Mouse (Mus musculus) kidney, embryonic 16.5 days (tissue): ENCODE results near the gene Gm26602. TPM values are rescaled to one million over a fixed set of nuclear protein-coding genes. Genes with fewer than 3 reads are reported as not detected.
"Not testable (repeated sequence)": the region's sequence is repeated elsewhere in the genome, so short reads cannot be mapped to it uniquely, and the experiment has no call there.

Experiments
- ATAC-seq: fragments of 200-750 bp; cut with Nextera tagmentation; 2 replicates; pipeline ENCODE4 v1.8.0; 2017; ENCODE audit warnings: moderate TSS enrichment; ENCODE audit not compliant: low FRiP score, low TSS enrichment
- H3K27ac ChIP-seq: fragments of 300-500 bp; sonication (generic); 2 replicates; pipeline ENCODE4 v1.5.1; 2014; ENCODE audit warnings: low read length
- H3K27me3 ChIP-seq: fragments of 300-500 bp; sonication (generic); 2 replicates; pipeline ENCODE4 v1.6.1; 2014; ENCODE audit warnings: low read length, control low read depth, mixed read lengths; ENCODE audit not compliant: insufficient read depth
- H3K36me3 ChIP-seq: fragments of 300-500 bp; sonication (generic); 2 replicates; pipeline ENCODE4 v1.6.1; 2014; ENCODE audit warnings: low read length, control low read depth, mixed read lengths; ENCODE audit not compliant: insufficient read depth
- H3K4me1 ChIP-seq: fragments of 300-500 bp; sonication (generic); 2 replicates; pipeline ENCODE4 v1.6.1; 2014; ENCODE audit warnings: low read length, control low read depth, mixed read lengths; ENCODE audit not compliant: insufficient read depth
- H3K4me2 ChIP-seq: fragments of 300-500 bp; sonication (generic); replicated peaks from 2 replicates; pipeline ENCODE4 v1.6.1; 2014; ENCODE audit warnings: low read depth, low read length
- H3K4me3 ChIP-seq: fragments of 300-500 bp; sonication (generic); 2 replicates; pipeline ENCODE4 v1.5.1; 2014; ENCODE audit warnings: mild to moderate bottlenecking, low read length
- H3K9ac ChIP-seq: fragments of 300-500 bp; sonication (generic); replicated peaks from 2 replicates; pipeline ENCODE4 v1.6.1; 2014; ENCODE audit warnings: low read length
- H3K9me3 ChIP-seq: fragments of 300-500 bp; sonication (generic); 2 replicates; pipeline ENCODE4 v1.6.1; 2016; ENCODE audit warnings: low read length, control low read depth
- WGBS: fragments of 180-500 bp; shearing (Covaris S2); extraction: QIAGEN DNeasy Blood & Tissue Kit; methylation state at CpG from one replicate; pipeline ENCODE4 v1.1.7; 2014; 5-methylcytosine and 5-hydroxymethylcytosine counted together
- microRNA-seq: library from miRNA; unstranded; fragments of <30 nt; microRNA quantifications from one replicate; pipeline ENCODE4, GENCODE M21; 2016
- polyA plus RNA-seq: library from polyadenylated mRNA; unstranded; fragments of >200 nt; fragmentation: Nextera tagmentation; extraction: Ambion mirVana; gene quantifications from 2 replicates; pipeline ENCODE4 v1.2.1, GENCODE M21; 2015

Gm26602 gene
- polyA plus RNA-seq, 1 experiment from 2014 or later: not detected

DNA sequence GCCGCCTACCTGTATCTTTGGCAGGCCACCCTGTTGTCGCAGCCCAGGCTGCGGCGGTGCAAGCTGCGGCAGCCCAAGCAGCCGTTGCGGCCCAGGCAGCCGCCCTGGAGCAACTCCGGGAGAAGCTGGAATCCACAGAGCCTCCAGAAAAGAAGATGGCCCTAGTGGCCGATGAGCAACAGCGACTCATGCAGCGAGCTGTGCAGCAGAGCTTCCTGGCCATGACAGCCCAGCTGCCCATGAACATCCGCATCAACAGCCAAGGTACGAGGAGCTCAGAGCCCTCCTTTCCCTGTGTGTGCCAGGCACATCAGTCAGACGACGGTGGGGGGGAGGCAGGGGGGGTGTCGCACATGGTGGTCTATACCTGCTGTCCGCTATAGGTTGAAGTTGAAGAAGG is 40.0 kb downstream of the Gm26602 start:
- Histone ChIP-seq H3K36me3 (peaks cover 45% of the 10 kb centered on the region), H3K27me3 (no peaks in the 10 kb centered on the region), H3K4me2 (no peak overlapping the region), H3K4me3 (no peak overlapping the region), H3K4me1 (peaks cover 18% of the 10 kb centered on the region), H3K27ac (no peak overlapping the region), H3K9me3 (no peaks in the 10 kb centered on the region), H3K9ac (no peak overlapping the region)
- 88% methylated on average over 18 of the region's 18 CpGs for WGBS
- no peak for ATAC-seq

DNA sequence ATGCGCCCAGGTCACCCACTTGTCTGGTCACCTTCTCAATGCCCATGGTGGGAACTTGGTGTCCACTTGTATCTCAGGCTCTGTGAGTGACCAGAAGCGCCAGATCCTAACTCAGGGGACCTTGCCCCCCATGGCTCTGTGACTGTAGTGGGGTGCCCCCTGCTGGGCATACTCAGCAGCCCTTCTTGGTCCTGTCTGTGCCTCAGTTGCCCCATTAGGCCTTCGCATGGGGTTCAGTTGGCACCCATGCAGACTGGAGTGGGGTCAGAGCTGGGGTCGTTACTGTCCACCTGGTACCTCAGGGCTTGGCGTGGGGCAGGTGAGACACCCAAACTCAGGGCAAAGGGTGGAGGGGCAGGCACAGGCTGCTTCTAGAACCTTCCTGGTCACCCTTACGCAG is 43.3 kb downstream of the Gm26602 start:
- Histone ChIP-seq H3K9ac (no peak overlapping the region), H3K27me3 (no peaks in the 10 kb centered on the region), H3K9me3 (no peaks in the 10 kb centered on the region), H3K4me2 (no peak overlapping the region), H3K36me3 (peaks cover 39% of the 10 kb centered on the region), H3K27ac (no peak overlapping the region), H3K4me1 (peaks cover 11% of the 10 kb centered on the region), H3K4me3 (no peak overlapping the region)
- no peak for ATAC-seq
- WGBS: 78% methylated on average over 6 of the region's 6 CpGs

DNA sequence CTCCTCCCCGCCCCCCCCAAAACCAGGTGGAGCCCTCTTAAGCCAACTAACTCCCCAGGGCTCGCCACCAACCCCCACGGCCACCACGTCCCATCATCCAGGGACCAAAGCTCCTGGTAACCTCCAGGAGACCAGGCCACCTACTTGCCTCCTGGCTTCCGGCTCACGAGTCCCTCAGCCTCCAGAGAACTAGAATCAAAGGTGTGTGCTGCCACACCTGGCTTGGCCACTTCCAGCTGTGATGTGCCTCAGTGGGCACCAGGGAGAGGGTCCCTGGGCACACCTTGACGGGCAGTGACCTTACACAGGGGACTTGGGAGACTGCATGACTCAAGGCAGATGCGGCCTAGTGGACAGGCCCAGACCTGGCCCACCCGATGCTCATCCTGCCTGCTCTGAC is 45.0 kb downstream of the Gm26602 start:
- no peaks in the 10 kb centered on the region for H3K9me3 ChIP-seq
- H3K4me2 ChIP-seq: no peak overlapping the region
- no peak for ATAC-seq
- 69% methylated on average over 9 of the region's 9 CpGs for WGBS
- peaks cover 14% of the 10 kb centered on the region for H3K4me1 ChIP-seq
- H3K27ac ChIP-seq: no peak overlapping the region
- H3K9ac ChIP-seq: no peak overlapping the region
- peaks cover 22% of the 10 kb centered on the region for H3K36me3 ChIP-seq
- no peaks in the 10 kb centered on the region for H3K27me3 ChIP-seq
- H3K4me3 ChIP-seq: no peak overlapping the region

DNA sequence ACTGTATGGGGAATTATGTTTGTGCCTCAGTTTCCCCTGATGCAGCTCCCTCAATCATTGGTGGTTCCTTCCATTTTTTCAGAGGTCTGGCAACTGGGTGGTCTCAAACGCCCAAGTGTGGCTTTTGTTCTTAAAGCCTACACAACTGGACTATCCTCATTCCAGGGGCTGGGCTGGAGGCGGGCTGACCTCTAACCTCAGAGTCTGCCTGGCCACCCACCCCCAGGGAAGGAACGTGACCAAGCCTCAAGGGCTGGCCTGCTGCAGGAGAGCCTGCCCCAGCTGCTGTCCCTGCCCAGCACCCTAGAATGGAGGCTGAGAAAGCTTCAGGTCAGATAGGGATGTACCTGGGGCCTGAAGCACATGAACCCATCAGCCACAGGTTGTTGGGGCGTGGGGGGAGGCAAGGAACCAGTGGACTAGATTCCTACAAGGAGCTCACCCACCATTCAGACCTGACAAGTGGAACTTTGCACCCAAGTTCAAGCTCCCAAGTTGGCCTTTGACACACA is 46.0 kb downstream of the Gm26602 start:
- Histone ChIP-seq H3K27ac (no peak overlapping the region), H3K36me3 (peaks cover 12% of the 10 kb centered on the region), H3K9ac (peak overlapping the region; percentile 26; the same call in 1 of the 2 replicates), H3K27me3 (no peaks in the 10 kb centered on the region), H3K9me3 (no peaks in the 10 kb centered on the region), H3K4me2 (no peak overlapping the region), H3K4me3 (no peak overlapping the region), H3K4me1 (peaks cover 20% of the 10 kb centered on the region)
- no peak for ATAC-seq
- 21% methylated on average over 4 of the region's 4 CpGs for WGBS

DNA sequence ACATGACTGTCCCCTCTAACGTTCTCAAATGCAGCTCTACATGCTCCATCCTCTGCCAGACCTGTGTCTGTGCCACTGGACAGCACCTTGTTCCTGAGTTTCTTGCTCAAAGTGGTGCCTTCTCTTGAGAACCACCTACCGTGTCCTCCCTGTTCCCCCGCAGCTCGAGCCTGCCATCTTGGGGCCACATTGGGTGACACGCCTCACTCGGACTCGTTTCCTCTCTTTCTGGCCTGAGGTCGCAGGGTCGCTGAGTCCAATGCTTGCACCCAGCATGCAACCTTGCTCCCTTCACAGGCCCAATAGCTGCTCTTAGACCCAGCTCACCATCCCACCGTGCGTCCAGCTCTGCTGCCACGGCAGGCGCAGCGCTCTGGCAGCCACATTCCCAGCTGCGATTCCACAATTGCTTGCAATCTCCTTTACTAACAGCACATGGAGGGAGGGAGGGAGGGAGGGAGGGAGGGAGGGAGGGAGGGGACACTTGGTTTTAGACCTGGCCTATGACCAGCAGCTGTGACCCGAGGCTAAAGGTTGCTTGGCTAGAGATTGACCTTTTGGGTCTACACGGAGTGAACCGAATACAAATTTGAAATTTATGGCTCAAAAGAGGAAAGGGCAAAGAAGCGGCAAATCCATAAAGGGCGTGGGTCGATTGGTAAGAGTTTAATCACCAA is 47.6 kb downstream of the Gm26602 start:
- Histone ChIP-seq H3K4me1 (peaks cover 20% of the 10 kb centered on the region), H3K27ac (no peak overlapping the region), H3K36me3 (peaks cover 11% of the 10 kb centered on the region), H3K9ac (peak overlapping the region; percentile 54; the same call in 1 of the 2 replicates), H3K4me3 (no peak overlapping the region), H3K4me2 (peak overlapping the region; percentile 32; the same call in 1 of the 2 replicates), H3K9me3 (no peaks in the 10 kb centered on the region), H3K27me3 (no peaks in the 10 kb centered on the region)
- 9% methylated on average over 21 of the region's 21 CpGs for WGBS
- ATAC-seq: peak; percentile 12

DNA sequence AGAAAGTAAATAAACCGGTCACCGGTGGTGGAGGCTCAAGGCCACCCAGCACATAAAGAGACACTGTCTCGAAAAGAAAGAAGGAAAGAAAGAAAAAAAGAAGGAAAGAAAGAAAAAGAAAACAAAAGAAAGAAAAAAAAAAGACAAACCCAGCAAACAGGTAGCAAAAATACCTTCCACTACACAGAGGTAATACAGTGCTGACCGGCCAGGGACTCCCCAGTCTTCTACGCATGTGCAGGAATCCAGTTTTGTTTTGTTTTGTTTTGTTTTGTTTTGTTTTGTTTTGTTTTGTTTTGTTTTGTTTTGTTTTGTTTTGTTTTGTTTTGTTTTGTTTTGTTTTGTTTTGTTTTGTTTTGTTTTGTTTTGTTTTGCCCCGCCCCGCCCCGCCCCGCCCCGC is 48.8 kb downstream of the Gm26602 start:
- peak overlapping the region; percentile 20; the same call in 1 of the 2 replicates for H3K4me2 ChIP-seq
- not testable (repeated sequence) for H3K27me3 ChIP-seq, H3K9ac ChIP-seq, ATAC-seq, H3K9me3 ChIP-seq
- peaks cover 21% of the 10 kb centered on the region for H3K36me3 ChIP-seq
- 0 out of 2 replicates have a peak overlapping the region, but pooled peaks have one; percentile 20 for H3K27ac ChIP-seq
- H3K4me1 ChIP-seq: peaks cover 20% of the 10 kb centered on the region
- 30% methylated on average over 10 of the region's 10 CpGs for WGBS
- H3K4me3 ChIP-seq: peak overlapping the region; percentile 84

DNA sequence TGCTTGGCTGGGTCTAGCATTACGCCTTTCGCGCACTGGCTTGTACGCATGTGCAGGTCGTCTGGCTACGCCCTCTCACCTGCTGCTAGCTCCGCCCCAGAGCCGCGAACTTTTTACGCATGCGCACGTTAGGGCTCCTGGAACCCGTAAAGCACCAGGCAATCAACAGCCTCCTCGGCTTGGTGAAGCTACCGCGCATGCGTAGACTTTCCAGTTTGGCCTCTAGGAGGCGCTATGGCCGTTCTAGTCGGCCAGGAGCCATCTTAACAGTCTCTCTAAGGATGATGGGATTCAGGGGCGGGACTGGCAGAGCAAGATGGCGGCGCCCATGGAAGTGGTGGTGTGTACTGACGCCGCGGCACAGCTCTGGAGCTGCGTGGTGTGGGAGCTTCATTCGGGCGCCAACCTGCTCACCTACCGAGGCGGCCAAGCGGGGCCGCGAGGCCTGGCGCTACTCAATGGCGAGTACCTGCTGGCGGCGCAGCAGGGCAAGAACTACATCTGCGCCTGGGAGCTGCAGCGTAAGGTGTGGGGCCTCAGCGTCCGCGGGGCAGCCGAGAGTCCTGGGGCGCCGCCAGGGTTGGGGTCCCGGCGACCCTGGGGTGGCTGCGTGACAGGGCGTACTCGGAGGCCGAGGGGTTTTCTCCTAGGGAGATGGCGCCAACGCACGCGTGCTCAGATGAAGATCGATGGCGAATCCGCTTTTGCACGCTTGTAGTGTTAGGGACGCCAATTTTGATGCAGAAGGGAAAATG is 49.4 kb downstream of the Gm26602 start, which contains the start of gene Wdr18:
Wdr18 (plus strand) TSS at position 306 of the 755 bp plus-strand sequence.
- under 1% methylated on average over 61 of the region's 61 CpGs for WGBS
- peak within 1 kb of the TSS; percentile 41 for H3K27ac ChIP-seq
- peak within 1 kb of the TSS; percentile 84 for H3K4me3 ChIP-seq
- peaks cover 20% of the 10 kb centered on the region for H3K4me1 ChIP-seq
- no peaks in the 10 kb centered on the region for H3K27me3 ChIP-seq
- peaks cover 26% of the 10 kb centered on the region for H3K36me3 ChIP-seq
- peak; percentile 94 for ATAC-seq
- peak within 1 kb of the TSS; percentile 78 for H3K9ac ChIP-seq
- H3K9me3 ChIP-seq: no peaks in the 10 kb centered on the region
- H3K4me2 ChIP-seq: peak within 1 kb of the TSS; percentile 83

Small RNA genes within 50 kb of the gene (microRNA-seq; reads per million reads assigned to microRNA genes)
- not detected for gene Mir6910

Other genes with a start within 250 kb of the Gm26602 start
- gene Madcam1, start 246.3 kb upstream of the Gm26602 start, polyA plus RNA-seq: 2.3 and 2.5 TPM in 2 replicates
- 84.2 and 87.0 TPM in 2 replicates for gene Tpgs1, start 241.5 kb upstream of the Gm26602 start, polyA plus RNA-seq
- 81.2 and 92.3 TPM in 2 replicates for gene Cdc34, start 228.7 kb upstream of the Gm26602 start, polyA plus RNA-seq
- gene Gzmm, start 221.8 kb upstream of the Gm26602 start, polyA plus RNA-seq: 0.75 and 0.81 TPM in 2 replicates
- gene Bsg, start 206.4 kb upstream of the Gm26602 start, polyA plus RNA-seq: 954 and 1,048 TPM in 2 replicates
- 0.05 and 0.12 TPM in 2 replicates for gene Hcn2, start 194.2 kb upstream of the Gm26602 start, polyA plus RNA-seq
- gene Polrmt, start 164.3 kb upstream of the Gm26602 start, polyA plus RNA-seq: 60.9 and 63.8 TPM in 2 replicates
- gene Fgf22, start 155.8 kb upstream of the Gm26602 start, polyA plus RNA-seq: 0.14 and 0.39 TPM in 2 replicates
- 66.4 and 77.0 TPM in 2 replicates for gene Rnf126, start 143.9 kb upstream of the Gm26602 start, polyA plus RNA-seq
- 23.9 and 26.4 TPM in 2 replicates for gene Fstl3, start 133.6 kb upstream of the Gm26602 start, polyA plus RNA-seq
- gene Prss57, start 119.9 kb upstream of the Gm26602 start, polyA plus RNA-seq: not detected in 2 replicates
- 190 and 194 TPM in 2 replicates for gene Palm, start 117.3 kb upstream of the Gm26602 start, polyA plus RNA-seq
- 18.2 and 18.5 TPM in 2 replicates for gene Misp, start 89.9 kb upstream of the Gm26602 start, polyA plus RNA-seq
- 431 and 491 TPM in 2 replicates for gene Ptbp1, start 56.4 kb upstream of the Gm26602 start, polyA plus RNA-seq
- 7.9 and 8.2 TPM in 2 replicates for gene Prtn3, start 36.4 kb upstream of the Gm26602 start, polyA plus RNA-seq
- 72.7 and 78.6 TPM in 2 replicates for gene Plppr3, start 36.2 kb upstream of the Gm26602 start, polyA plus RNA-seq
- gene Elane, start 24.6 kb upstream of the Gm26602 start, polyA plus RNA-seq: 0.60 and 0.76 TPM in 2 replicates
- gene Cfd, start 20.0 kb upstream of the Gm26602 start, polyA plus RNA-seq: not detected in 2 replicates
- gene Med16, start 1.9 kb upstream of the Gm26602 start, polyA plus RNA-seq: 71.0 and 72.4 TPM in 2 replicates
- gene Kiss1r, start 6.1 kb downstream of the Gm26602 start, polyA plus RNA-seq: 1.5 and 2.1 TPM in 2 replicates
- gene R3hdm4, start 10.4 kb downstream of the Gm26602 start, polyA plus RNA-seq: 169 and 170 TPM in 2 replicates
- 5.5 and 9.2 TPM in 2 replicates for gene Arid3a, start 16.2 kb downstream of the Gm26602 start, polyA plus RNA-seq
- 101 and 113 TPM in 2 replicates for gene Wdr18, start 49.3 kb downstream of the Gm26602 start, polyA plus RNA-seq
- 0.54 and 0.71 TPM in 2 replicates for gene Grin3b, start 59.9 kb downstream of the Gm26602 start, polyA plus RNA-seq
- gene Tmem259, start 73.5 kb downstream of the Gm26602 start, polyA plus RNA-seq: 10.8 and 11.2 TPM in 2 replicates
- gene Cnn2, start 77.7 kb downstream of the Gm26602 start, polyA plus RNA-seq: 309 and 332 TPM in 2 replicates
- 4.2 and 4.4 TPM in 2 replicates for gene Abca7, start 85.6 kb downstream of the Gm26602 start, polyA plus RNA-seq
- 10.5 and 11.3 TPM in 2 replicates for gene Arhgap45, start 105.8 kb downstream of the Gm26602 start, polyA plus RNA-seq
- 242 and 248 TPM in 2 replicates for gene Polr2e, start 128.9 kb downstream of the Gm26602 start, polyA plus RNA-seq
- gene Gpx4, start 136.3 kb downstream of the Gm26602 start, polyA plus RNA-seq: 617 and 706 TPM in 2 replicates
- 16.1 and 17.6 TPM in 2 replicates for gene Sbno2, start 194.7 kb downstream of the Gm26602 start, polyA plus RNA-seq
- 18.2 and 20.2 TPM in 2 replicates for gene Stk11, start 204.9 kb downstream of the Gm26602 start, polyA plus RNA-seq
- gene Atp5d, start 227.8 kb downstream of the Gm26602 start, polyA plus RNA-seq: 676 and 688 TPM in 2 replicates
- gene Cbarp, start 230.0 kb downstream of the Gm26602 start, polyA plus RNA-seq: 6.4 and 7.3 TPM in 2 replicates
- gene Midn, start 237.4 kb downstream of the Gm26602 start, polyA plus RNA-seq: 15.9 and 16.8 TPM in 2 replicates